Mouse (Mus musculus): ENCODE results near the gene Wnt4. TPM values are rescaled to one million over a fixed set of nuclear protein-coding genes. Genes with fewer than 3 reads are reported as not detected.

The Wnt4 gene
- total RNA-seq, 1 experiment = 4.0 TPM

DNA sequence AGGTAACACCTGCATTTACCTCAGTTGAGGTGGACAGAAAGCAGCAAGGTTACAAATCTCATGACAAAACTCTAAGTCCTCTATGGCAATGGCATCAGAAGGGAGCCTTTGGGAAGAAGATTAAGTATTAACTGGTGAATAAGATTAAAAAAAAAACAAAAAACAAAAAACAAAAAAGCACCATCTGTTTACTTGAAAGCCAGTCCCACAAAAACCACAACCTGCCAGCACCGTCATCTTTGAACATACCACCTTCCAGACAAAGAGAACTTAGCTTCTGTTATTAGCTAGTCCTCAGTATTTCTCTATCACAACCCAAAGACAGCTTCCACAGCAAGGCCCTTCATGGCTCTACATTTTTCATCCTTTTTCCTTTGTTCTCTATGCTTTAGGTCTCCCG lies 67.8 kb downstream of the Wnt4 start:
- no peak overlapping the region for H3K9ac ChIP-seq (ENCODE audit: insufficient read depth, low read depth, low read length, poor library complexity, severe bottlenecking)
- no peak overlapping the region for H3K4me3 ChIP-seq (ENCODE audit: insufficient read depth in 1 of 2, low read depth in 1 of 2, low read length in 2 of 2, poor library complexity in 1 of 2, severe bottlenecking in 1 of 2)
- TF ChIP-seq ZC3H11A (IDR thresholded peaks at IDR 0.05; ENCODE audit: borderline replicate concordance, low read depth, low read length) (no peak), HCFC1 (IDR thresholded peaks at IDR 0.05; ENCODE audit: borderline replicate concordance, insufficient read depth, low read length) (no peak), MAFK (IDR thresholded peaks at IDR 0.05; ENCODE audit: insufficient read depth, low read depth, low read length) (no peak), ZNF384 (IDR thresholded peaks at IDR 0.05; ENCODE audit: low read depth, low read length) (no peak)
- no peak for DNase-seq (ENCODE audit: low read depth, low spot score)
- H3K4me1 ChIP-seq (ENCODE audit: control insufficient read depth in 2 of 2, insufficient read depth in 2 of 2, low read length in 2 of 2, poor library complexity in 1 of 2) = peaks cover 0 to 4% of the 10 kb centered on the region in 2 experiments; a peak in 1 of 4 replicates
- H3K27ac ChIP-seq (ENCODE audit: insufficient read depth, low read depth, low read length, poor library complexity, severe bottlenecking) = no peak overlapping the region
- no peaks in the 10 kb centered on the region for H3K9me3 ChIP-seq (ENCODE audit: control insufficient read depth, insufficient read depth, low read depth, low read length)
- in situ Hi-C loops (cut with MboI; ENCODE audit: low sequenced_read_pairs in 2 of 2, unreplicated experiment in 2 of 2) = no loop called here
- peaks cover 4% of the 10 kb centered on the region; the same call in 1 of the 2 replicates for H3K36me3 ChIP-seq (ENCODE audit: control insufficient read depth, insufficient read depth, low read length, poor library complexity, severe bottlenecking)

- Histone ChIP-seq H3K27ac (ENCODE audit: insufficient read depth, low read depth, low read length, poor library complexity, severe bottlenecking) (no peak overlapping the region), H3K4me3 (ENCODE audit: insufficient read depth in 1 of 2, low read depth in 1 of 2, low read length in 2 of 2, poor library complexity in 1 of 2, severe bottlenecking in 1 of 2) (no peak overlapping the region), H3K9me3 (ENCODE audit: control insufficient read depth, insufficient read depth, low read depth, low read length) (no peaks in the 10 kb centered on the region), H3K9ac (ENCODE audit: insufficient read depth, low read depth, low read length, poor library complexity, severe bottlenecking) (no peak overlapping the region), H3K36me3 (ENCODE audit: control insufficient read depth, insufficient read depth, low read length, poor library complexity, severe bottlenecking) (peaks cover 4% of the 10 kb centered on the region; the same call in 1 of the 2 replicates), H3K4me1 (ENCODE audit: control insufficient read depth in 2 of 2, insufficient read depth in 2 of 2, low read length in 2 of 2, poor library complexity in 1 of 2) (0 out of 4 replicates have a peak, but pooled peaks cover 0 to 2% of the 10 kb centered on the region in 2 experiments)
- TF ChIP-seq ZNF384 (IDR thresholded peaks at IDR 0.05; ENCODE audit: low read depth, low read length) (no peak), MAFK (IDR thresholded peaks at IDR 0.05; ENCODE audit: insufficient read depth, low read depth, low read length) (no peak), ZC3H11A (IDR thresholded peaks at IDR 0.05; ENCODE audit: borderline replicate concordance, low read depth, low read length) (no peak), HCFC1 (IDR thresholded peaks at IDR 0.05; ENCODE audit: borderline replicate concordance, insufficient read depth, low read length) (no peak), CHD2 (IDR thresholded peaks at IDR 0.05; ENCODE audit: low read depth, low read length) (no peak)
- DNase-seq (ENCODE audit: low read depth, low spot score) = no peak
- in situ Hi-C loops (cut with MboI; ENCODE audit: low sequenced_read_pairs in 2 of 2, unreplicated experiment in 2 of 2) = no loop called here
Measured at GRCm38 (mm10) chr4:137345790-137346189, 68.5 kb downstream of the Wnt4 start.

Other genes with a start within 250 kb of the Wnt4 start
- gene Zbtb40, start 228.7 kb upstream of the Wnt4 start, total RNA-seq (2012; rRNA removed) = 12.3 and 12.7 TPM in 2 replicates
- gene Cdc42, start 80.2 kb downstream of the Wnt4 start, total RNA-seq (2012; rRNA removed) = 107 and 189 TPM in 2 replicates
- not detected in 2 replicates for gene Cela3a, start 132.3 kb downstream of the Wnt4 start, total RNA-seq (2012; rRNA removed)
- not detected in 2 replicates for gene Cela3b, start 153.1 kb downstream of the Wnt4 start, total RNA-seq (2012; rRNA removed)
- gene 1700013G24Rik, start 175.8 kb downstream of the Wnt4 start, total RNA-seq (2012; rRNA removed) = not detected in 2 replicates
- 226 and 278 TPM in 2 replicates for gene Hspg2, start 191.3 kb downstream of the Wnt4 start, total RNA-seq (2012; rRNA removed)